Mouse (Mus musculus): ENCODE data around the gene Aqp11. TPM values are rescaled to one million over a fixed set of nuclear protein-coding genes. Genes with fewer than 3 reads are reported as not detected.

Gene Aqp11
- polyA plus RNA-seq, 1 experiment from 2014 or later = 12.1 TPM

GRCm38 (mm10) chr7:97770841-97771620 lies 32.9 kb upstream of the Aqp11 start:
- Histone ChIP-seq H3K27ac (ENCODE audit: low read length) (no peak overlapping the region), H3K36me3 (ENCODE audit: control insufficient read depth, insufficient read depth, low read length) (no peaks in the 10 kb centered on the region), H3K9ac (replicated peaks; ENCODE audit: low read depth, low read length) (no peak overlapping the region), H3K4me3 (ENCODE audit: low read depth, low read length) (no peak overlapping the region), H3K27me3 (ENCODE audit: control insufficient read depth, insufficient read depth, low read length) (no peaks in the 10 kb centered on the region), H3K4me1 (ENCODE audit: control insufficient read depth, insufficient read depth, low read length) (no peaks in the 10 kb centered on the region), H3K4me2 (replicated peaks; ENCODE audit: low read depth, low read length) (no peak overlapping the region), H3K9me3 (ENCODE audit: control insufficient read depth, low read depth, low read length) (no peaks in the 10 kb centered on the region)
- WGBS = 62% methylated on average over 6 of the region's 6 CpGs
- ATAC-seq (ENCODE audit: insufficient number of reproducible peaks, insufficient read depth, low FRiP score, low read depth) = no peak

GRCm38 (mm10) chr7:97769020-97769419 lies 30.9 kb upstream of the Aqp11 start:
- H3K4me2 ChIP-seq (replicated peaks; ENCODE audit: low read depth, low read length) = no peak overlapping the region
- H3K9ac ChIP-seq (replicated peaks; ENCODE audit: low read depth, low read length) = no peak overlapping the region
- H3K4me1 ChIP-seq (ENCODE audit: control insufficient read depth, insufficient read depth, low read length) = no peaks in the 10 kb centered on the region
- H3K4me3 ChIP-seq (ENCODE audit: low read depth, low read length) = no peak overlapping the region
- 82% methylated on average over 4 of the region's 4 CpGs for WGBS
- H3K27ac ChIP-seq (ENCODE audit: low read length) = no peak overlapping the region
- H3K9me3 ChIP-seq (ENCODE audit: control insufficient read depth, low read depth, low read length) = no peaks in the 10 kb centered on the region
- ATAC-seq (ENCODE audit: insufficient number of reproducible peaks, insufficient read depth, low FRiP score, low read depth) = no peak
- no peaks in the 10 kb centered on the region for H3K36me3 ChIP-seq (ENCODE audit: control insufficient read depth, insufficient read depth, low read length)
- H3K27me3 ChIP-seq (ENCODE audit: control insufficient read depth, insufficient read depth, low read length) = no peaks in the 10 kb centered on the region

- Histone ChIP-seq H3K4me3 (ENCODE audit: low read depth, low read length) (no peak overlapping the region), H3K9me3 (ENCODE audit: control insufficient read depth, low read depth, low read length) (no peaks in the 10 kb centered on the region), H3K36me3 (ENCODE audit: control insufficient read depth, insufficient read depth, low read length) (no peaks in the 10 kb centered on the region), H3K27ac (ENCODE audit: low read length) (no peak overlapping the region), H3K9ac (replicated peaks; ENCODE audit: low read depth, low read length) (no peak overlapping the region), H3K4me1 (ENCODE audit: control insufficient read depth, insufficient read depth, low read length) (no peaks in the 10 kb centered on the region), H3K27me3 (ENCODE audit: control insufficient read depth, insufficient read depth, low read length) (no peaks in the 10 kb centered on the region), H3K4me2 (replicated peaks; ENCODE audit: low read depth, low read length) (no peak overlapping the region)
- no peak for ATAC-seq (ENCODE audit: insufficient number of reproducible peaks, insufficient read depth, low FRiP score, low read depth)
- WGBS = 69% methylated on average over 8 of the region's 8 CpGs
Measured at GRCm38 (mm10) chr7:97767841-97768240, 29.8 kb upstream of the Aqp11 start.

- no peak overlapping the region for H3K4me3 ChIP-seq (ENCODE audit: low read depth, low read length)
- H3K4me1 ChIP-seq (ENCODE audit: control insufficient read depth, insufficient read depth, low read length) = no peaks in the 10 kb centered on the region
- H3K27ac ChIP-seq (ENCODE audit: low read length) = no peak overlapping the region
- no peak overlapping the region for H3K4me2 ChIP-seq (replicated peaks; ENCODE audit: low read depth, low read length)
- H3K27me3 ChIP-seq (ENCODE audit: control insufficient read depth, insufficient read depth, low read length) = no peaks in the 10 kb centered on the region
- 70% methylated on average over 9 of the region's 9 CpGs for WGBS
- no peaks in the 10 kb centered on the region for H3K9me3 ChIP-seq (ENCODE audit: control insufficient read depth, low read depth, low read length)
- no peak overlapping the region for H3K9ac ChIP-seq (replicated peaks; ENCODE audit: low read depth, low read length)
- H3K36me3 ChIP-seq (ENCODE audit: control insufficient read depth, insufficient read depth, low read length) = no peaks in the 10 kb centered on the region
- no peak for ATAC-seq (ENCODE audit: insufficient number of reproducible peaks, insufficient read depth, low FRiP score, low read depth)
Measured at GRCm38 (mm10) chr7:97766406-97767166, 28.5 kb upstream of the Aqp11 start.

GRCm38 (mm10) chr7:97765963-97766347 lies 27.9 kb upstream of the Aqp11 start:
- no peak overlapping the region for H3K4me3 ChIP-seq (ENCODE audit: low read depth, low read length)
- no peak overlapping the region for H3K4me2 ChIP-seq (replicated peaks; ENCODE audit: low read depth, low read length)
- H3K9me3 ChIP-seq (ENCODE audit: control insufficient read depth, low read depth, low read length) = no peaks in the 10 kb centered on the region
- no peak overlapping the region for H3K27ac ChIP-seq (ENCODE audit: low read length)
- ATAC-seq (ENCODE audit: insufficient number of reproducible peaks, insufficient read depth, low FRiP score, low read depth) = no peak
- H3K27me3 ChIP-seq (ENCODE audit: control insufficient read depth, insufficient read depth, low read length) = no peaks in the 10 kb centered on the region
- no peaks in the 10 kb centered on the region for H3K36me3 ChIP-seq (ENCODE audit: control insufficient read depth, insufficient read depth, low read length)
- no peak overlapping the region for H3K9ac ChIP-seq (replicated peaks; ENCODE audit: low read depth, low read length)
- WGBS = 76% methylated on average over 5 of the region's 5 CpGs
- no peaks in the 10 kb centered on the region for H3K4me1 ChIP-seq (ENCODE audit: control insufficient read depth, insufficient read depth, low read length)

GRCm38 (mm10) chr7:97765181-97765962 lies 27.3 kb upstream of the Aqp11 start:
- no peak for ATAC-seq (ENCODE audit: insufficient number of reproducible peaks, insufficient read depth, low FRiP score, low read depth)
- H3K4me1 ChIP-seq (ENCODE audit: control insufficient read depth, insufficient read depth, low read length) = no peaks in the 10 kb centered on the region
- no peaks in the 10 kb centered on the region for H3K36me3 ChIP-seq (ENCODE audit: control insufficient read depth, insufficient read depth, low read length)
- no peak overlapping the region for H3K27ac ChIP-seq (ENCODE audit: low read length)
- H3K4me2 ChIP-seq (replicated peaks; ENCODE audit: low read depth, low read length) = no peak overlapping the region
- no peak overlapping the region for H3K9ac ChIP-seq (replicated peaks; ENCODE audit: low read depth, low read length)
- 88% methylated on average over 21 of the region's 21 CpGs for WGBS
- no peak overlapping the region for H3K4me3 ChIP-seq (ENCODE audit: low read depth, low read length)
- H3K9me3 ChIP-seq (ENCODE audit: control insufficient read depth, low read depth, low read length) = no peaks in the 10 kb centered on the region
- H3K27me3 ChIP-seq (ENCODE audit: control insufficient read depth, insufficient read depth, low read length) = no peaks in the 10 kb centered on the region

- no peaks in the 10 kb centered on the region for H3K36me3 ChIP-seq (ENCODE audit: control insufficient read depth, insufficient read depth, low read length)
- H3K27ac ChIP-seq (ENCODE audit: low read length) = no peak overlapping the region
- no peak for ATAC-seq (ENCODE audit: insufficient number of reproducible peaks, insufficient read depth, low FRiP score, low read depth)
- no peaks in the 10 kb centered on the region for H3K9me3 ChIP-seq (ENCODE audit: control insufficient read depth, low read depth, low read length)
- WGBS = 77% methylated on average over 11 of the region's 11 CpGs
- H3K4me1 ChIP-seq (ENCODE audit: control insufficient read depth, insufficient read depth, low read length) = no peaks in the 10 kb centered on the region
- H3K4me2 ChIP-seq (replicated peaks; ENCODE audit: low read depth, low read length) = no peak overlapping the region
- no peak overlapping the region for H3K4me3 ChIP-seq (ENCODE audit: low read depth, low read length)
- no peaks in the 10 kb centered on the region for H3K27me3 ChIP-seq (ENCODE audit: control insufficient read depth, insufficient read depth, low read length)
- no peak overlapping the region for H3K9ac ChIP-seq (replicated peaks; ENCODE audit: low read depth, low read length)
Measured at GRCm38 (mm10) chr7:97764591-97764990, 26.5 kb upstream of the Aqp11 start.

All from stomach, embryonic 14.5 days (tissue).